Mouse (Mus musculus) kidney, postnatal 25 days (tissue): ENCODE measurements at regions not wholly inside any gene's neighbourhood (a gene's known extent, or its start where the extent isn't known, plus 50 kb on each side); places are given as distances from the start of the nearest gene placed in this dataset.
A peak's percentile ranks its signal among the peaks of the same experiment; 100 is the strongest.
"Not testable (repeated sequence)": the region's sequence is repeated elsewhere in the genome, so short reads cannot be mapped to it uniquely, and the experiment has no call there.

Experiments used
- DNase-seq, 2 experiments: peaks; one replicate each; pipeline ENCODE4 v3.0.0; 2021; ENCODE audit warnings: mixed read lengths in 2 of 2

DNA sequence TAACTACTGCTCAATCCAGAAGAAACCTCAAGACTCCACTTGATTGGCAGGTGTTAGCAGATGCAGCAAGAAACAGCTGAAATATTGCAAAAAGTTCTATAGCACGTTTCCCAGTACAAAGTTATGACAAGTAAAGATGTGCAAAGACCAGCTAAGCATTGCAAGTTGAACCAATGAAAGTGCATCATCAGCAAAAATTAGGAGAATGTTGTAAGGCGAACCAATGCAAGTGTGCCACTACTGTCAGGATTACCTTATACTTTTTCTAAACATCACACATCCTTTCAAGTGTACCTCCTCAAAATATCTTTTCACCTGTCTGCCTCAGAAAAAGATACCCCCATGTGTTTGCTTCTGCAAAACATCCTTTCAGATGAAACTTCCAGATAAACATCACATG lies 244.7 kb downstream of the Slco6d1 start:
- DNase-seq: no peak

DNA sequence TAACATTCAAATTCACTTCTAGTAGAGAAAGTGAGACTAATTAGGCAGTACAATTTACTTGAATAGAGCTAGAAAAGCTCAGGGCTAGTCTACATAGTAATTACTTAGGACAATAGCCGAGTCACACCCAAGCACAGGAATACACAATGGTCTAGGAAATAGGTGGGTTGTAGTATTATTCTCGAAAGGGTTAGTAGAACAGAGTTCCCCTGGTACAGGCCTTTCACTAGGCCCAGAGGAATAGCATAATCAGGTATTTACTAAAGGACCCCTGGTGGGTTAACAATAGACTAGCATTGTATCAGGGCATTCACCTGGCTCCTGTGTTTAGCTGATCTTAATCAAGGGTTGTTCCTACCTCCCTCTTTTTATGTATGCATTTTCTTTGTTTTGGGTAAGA lies 246.5 kb downstream of the Slco6d1 start:
- not testable (repeated sequence) for DNase-seq

DNA sequence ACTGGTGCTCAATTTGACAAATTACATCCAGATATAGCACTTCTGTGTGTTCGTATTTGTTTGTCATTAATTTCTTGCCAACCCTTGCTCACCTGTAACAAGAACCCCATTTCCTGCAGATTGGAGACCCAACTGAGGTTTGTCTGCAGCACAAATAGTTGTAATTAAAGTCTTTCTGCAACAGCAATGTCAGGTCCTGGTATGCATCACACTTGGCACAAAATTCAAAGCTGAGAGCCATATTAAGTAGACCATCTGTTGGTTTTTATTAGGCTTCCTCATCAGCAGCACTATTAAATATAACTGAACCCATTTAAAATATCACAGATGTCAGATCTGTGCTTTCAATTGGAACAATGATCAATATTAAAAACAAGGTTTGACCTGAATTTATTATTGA lies 247.0 kb downstream of the Slco6d1 start:
- no peak for DNase-seq

DNA sequence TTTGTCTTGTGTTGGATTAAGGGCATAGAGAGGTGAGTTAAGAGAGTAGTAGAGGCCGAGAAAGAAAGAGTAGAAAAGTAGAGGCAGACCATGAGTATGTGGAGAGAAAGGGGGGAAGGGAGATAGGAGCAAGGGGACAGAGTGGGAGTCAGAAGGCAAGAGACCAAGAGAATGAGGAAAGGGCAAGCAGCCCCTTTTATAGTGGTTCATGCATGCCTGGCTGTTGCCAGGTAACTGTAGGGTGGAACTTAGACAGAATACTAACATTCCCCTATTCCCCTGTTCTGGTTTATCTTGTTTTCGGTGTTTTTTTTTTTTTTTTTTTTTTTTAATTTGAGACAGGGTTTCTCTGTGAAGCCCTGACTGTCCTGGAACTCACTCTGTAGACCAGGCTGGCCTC lies 247.7 kb downstream of the Slco6d1 start:
- no peak for DNase-seq

DNA sequence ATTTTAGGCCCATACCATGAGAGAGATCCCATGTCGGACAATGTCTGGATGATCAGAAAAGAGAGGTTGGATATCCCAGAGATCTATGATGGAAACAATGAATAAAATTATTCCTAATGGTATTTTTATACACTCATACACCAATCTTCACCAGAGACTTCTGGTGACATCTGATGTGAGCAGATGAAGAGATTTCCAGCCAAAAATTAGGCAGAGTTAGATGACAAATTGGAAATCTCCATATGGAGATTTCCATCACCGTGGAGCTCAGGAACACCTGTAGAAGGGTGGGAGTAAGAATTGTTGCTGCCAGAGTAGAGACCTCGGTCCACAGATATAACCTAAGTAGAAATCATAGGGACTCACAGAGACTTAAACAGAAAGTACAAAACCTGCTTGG lies 257.8 kb downstream of the Slco6d1 start:
- no peak for DNase-seq

DNA sequence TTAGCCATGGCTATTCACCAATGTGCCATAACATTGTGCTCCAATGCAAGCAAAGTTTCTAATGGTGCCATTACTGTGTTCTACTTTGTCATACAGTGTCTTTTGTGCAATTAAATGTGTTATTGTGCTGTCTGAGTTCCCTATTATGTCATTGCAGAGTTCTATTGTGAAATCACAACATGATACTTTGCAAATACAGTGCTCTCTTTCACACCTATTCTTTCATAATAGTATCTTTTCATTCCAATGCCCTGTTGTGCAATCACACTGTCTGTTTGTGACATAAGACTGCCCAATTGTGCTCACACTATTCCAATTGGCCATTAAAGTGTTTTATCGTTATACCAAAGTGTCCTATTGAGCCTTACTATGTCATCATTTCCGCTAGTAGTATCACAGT lies 292.9 kb downstream of the Slco6d1 start:
- DNase-seq: no peak

DNA sequence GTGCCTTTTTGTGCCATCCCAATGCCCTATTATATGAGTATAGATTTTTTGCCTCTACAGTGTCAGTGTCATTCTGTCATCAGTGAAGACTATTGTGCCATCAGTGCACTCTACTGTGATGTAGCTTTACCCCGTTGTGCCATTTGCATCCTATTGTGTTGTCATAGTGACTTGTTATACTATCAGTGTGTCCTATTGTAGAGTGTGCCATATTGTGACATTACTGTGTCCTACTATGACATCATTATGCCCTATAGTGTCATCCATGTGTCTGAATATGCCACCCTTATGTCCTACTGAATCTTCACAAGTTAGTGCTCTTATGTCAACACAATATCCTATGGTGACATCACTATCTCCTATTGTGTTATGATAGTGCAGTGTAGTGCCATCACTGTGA lies 293.4 kb downstream of the Slco6d1 start:
- no peak for DNase-seq

DNA sequence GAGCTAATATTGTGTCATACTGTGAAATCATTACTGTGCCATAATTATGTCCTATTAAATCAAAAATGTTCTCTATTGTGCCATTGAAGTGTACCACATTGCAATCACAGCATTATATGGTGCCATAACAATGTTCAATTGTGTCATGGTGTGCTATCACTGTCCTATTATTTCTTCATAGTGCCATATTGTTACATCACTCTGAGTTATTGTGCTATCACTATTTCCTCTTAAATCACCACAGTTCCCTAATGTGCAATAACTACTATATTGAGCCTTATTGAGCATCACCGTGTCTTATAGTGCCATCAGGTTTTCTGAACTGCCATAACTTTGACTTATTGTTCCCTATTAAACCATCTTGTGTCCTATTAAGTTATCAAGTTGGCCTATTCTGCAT lies 299.7 kb downstream of the Slco6d1 start:
- no peak for DNase-seq

DNA sequence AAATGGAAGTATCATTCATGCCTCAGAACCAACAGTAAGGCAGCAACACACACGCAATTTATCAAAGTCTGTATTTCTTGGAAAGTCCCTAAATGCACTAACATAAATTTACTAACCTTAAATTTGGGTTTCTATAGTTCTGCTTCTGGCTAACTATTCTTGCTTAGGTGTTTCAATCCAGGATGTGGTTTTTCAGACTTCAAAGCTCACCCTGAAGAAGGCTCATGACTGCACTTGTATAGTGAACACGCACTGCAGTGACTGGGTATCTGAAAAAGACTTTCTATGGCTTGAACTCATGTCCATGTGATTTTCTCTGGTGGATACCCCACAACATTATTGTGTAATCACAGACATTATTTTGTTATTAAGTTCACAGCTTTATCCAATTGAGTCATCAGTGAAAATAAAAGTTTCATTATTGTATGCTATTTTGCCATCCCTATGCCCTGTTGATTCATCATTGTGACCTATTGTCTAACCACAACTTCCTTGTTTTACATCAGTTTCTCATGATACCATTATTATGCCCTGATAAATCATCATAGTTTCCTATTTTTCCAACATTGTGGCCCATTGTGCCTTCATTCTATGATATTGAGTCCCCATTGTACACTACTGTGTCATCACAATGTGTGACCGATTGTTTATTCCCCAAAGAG lies 306.6 kb downstream of the Slco6d1 start:
- no peak for DNase-seq

DNA sequence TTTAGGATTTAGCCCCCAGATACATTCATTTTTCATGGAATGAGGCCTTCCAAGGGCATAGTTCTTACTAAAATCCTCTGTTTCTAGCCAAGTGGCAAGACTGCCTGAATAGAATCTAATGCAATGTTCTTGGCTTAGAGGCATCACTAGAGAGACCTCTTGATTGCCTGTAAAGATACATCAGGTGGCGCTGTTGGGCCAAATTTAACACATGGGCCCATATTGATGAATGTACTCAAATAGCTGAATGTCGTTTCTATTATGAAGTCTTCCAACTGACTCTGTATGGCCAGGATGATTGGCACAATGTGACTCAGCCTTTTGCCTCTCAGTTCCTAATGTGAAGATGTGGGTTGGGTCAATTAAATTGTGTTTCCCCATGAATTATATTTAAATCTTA lies 328.0 kb downstream of the Slco6d1 start:
- DNase-seq: no peak

DNA sequence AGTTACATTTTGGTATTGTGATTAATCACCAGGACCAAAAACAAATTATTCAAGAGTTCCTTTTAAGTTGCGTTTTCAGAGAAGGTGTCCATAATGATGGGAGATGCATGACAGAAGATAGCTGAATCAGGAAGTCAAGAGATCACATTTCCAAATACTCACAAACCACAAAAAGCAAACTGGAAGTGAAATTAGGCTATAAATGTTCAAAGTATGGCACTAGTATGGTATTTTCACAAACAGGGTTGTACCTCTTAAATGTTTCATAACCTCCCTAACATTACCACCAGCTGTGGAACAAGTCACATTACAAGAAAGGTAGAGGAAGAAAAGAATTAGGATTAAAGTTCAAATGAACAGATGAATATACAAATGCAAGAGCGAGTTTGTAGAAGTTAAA lies 367.6 kb downstream of the Slco6d1 start:
- no peak for DNase-seq

DNA sequence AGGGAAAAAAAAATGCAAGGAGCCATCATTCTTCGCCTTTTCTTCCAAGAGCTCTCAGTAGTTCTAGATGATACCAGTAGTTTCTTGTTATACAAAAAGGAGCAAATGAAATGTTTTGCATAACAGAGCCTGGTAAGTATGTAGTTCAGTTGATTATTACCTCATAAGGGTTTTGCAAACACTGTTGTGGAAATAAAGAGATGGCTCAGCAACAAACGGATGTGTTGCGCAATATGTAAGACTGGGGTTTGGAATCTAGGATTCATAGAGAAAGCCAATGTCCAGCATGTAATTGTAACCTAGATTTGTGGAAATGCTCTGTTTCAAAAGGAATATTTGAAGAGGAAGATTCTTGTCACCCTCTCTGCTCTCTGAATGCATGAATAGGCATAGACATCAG lies 372.4 kb downstream of the Slco6d1 start:
- no peak for DNase-seq

DNA sequence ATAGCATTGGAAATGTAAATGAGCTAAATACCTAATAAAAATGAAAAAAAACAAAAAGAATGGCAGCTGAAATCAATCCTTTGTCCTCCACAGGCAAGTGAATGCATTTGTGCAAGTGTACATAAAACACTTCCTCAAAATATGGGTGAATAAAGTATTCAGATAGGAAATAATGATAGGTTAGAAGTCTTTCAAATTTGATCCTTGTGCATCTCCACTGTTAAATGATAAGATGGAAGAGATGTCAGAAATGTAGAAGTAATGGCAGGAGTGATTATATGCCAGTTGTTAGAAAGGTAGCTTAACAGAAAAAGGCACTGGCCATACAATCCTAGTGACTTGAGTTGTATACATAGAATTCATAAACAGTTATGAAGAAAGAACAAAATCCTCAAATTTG lies 391.6 kb downstream of the Slco6d1 start:
- DNase-seq: no peak

DNA sequence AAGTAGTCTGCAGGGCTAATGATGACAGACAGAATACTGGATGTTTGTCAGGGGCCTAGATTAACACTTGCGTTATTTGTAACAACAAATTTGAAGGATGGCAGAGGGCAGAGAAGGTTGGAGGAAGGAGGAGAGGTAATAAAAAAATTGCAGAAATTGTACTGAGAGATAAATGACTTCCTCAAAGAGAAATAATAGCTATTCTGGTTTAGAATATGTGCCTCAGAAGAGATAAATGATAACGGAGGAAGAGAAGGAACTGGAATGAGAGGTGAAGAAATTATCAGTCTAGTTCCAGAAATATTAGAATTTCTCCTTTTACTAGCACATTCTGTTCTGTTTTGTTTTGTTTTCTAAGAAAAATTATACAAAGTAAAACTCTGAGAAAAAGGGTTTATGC lies 393.1 kb downstream of the Slco6d1 start:
- DNase-seq: no peak

DNA sequence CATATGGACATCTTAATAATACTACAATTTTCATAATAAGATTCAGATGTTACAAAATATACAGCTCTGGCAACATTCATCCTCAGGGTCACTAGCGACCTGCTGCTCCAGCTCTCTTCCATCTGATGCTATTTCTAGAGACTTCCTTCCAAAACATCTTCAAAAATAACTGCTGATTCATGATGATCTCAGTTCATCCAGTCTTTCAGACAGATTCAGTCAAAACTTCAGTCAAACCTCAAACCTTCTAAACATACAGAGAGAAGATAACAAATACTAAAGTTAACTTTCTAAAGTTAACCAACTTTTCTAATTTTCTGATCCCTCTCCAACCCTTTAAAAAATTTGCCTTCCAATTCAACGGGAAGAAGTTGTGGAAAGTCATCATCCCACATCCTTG lies 397.2 kb downstream of the Slco6d1 start:
- DNase-seq: no peak

DNA sequence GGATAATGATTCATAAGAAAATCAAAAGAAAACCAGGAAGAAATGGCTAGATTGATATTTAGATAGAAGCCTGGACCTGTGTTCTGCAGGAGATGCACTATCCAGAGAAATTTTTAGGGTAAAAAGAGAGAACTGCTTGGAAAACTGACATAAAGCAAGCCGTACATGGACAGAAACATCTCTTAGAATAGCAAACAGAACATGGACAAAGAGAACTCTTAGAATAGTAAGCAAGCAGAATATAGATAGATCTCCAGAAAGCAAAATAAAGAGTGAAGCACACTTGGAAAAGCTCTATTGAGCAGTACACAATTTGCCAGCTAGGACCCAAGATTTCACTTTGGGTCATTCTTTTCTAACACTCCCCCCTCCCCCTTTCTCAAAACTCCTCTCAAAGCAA lies 439.3 kb downstream of the Slco6d1 start:
- no peak for DNase-seq

DNA sequence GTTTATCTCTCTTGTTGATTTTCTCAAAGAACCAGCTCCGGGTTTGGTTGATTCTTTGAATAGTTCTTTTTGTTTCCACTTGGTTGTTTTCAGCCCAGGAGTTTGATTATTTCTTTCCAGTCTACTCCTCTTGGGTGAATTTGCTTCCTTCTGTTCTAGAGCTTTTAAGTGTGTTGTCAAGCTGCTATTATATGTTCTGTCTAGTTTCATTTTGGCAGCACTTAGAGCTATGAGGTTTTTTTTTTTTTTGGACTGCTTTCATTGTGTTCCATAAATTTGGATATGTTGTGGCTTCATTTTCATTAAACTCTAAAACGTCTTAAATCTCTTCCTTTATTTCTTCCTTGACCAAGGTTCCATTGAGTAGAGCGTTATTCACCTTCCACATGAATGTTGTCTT lies 485.3 kb downstream of the Slco6d1 start:
- no peak for DNase-seq

DNA sequence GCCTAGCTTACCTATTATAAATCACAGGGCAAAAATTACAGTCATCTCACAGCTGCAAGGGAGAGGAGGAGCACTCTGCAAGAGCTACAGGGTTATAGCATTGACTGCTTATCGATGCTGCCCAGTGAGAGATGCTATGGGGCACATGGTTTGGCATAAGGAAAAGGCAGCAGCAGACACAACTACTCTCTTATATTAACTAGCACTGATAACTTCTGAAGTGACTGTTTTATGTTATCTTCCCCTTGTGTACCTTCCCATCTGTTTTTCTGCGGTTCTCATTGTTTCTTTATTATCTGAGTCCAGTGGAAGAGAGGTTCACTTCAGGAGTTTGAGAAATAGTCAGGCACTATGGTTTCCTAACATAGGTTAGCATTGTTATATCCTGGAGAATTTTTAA lies 502.1 kb downstream of the Slco6d1 start:
- no peak for DNase-seq

DNA sequence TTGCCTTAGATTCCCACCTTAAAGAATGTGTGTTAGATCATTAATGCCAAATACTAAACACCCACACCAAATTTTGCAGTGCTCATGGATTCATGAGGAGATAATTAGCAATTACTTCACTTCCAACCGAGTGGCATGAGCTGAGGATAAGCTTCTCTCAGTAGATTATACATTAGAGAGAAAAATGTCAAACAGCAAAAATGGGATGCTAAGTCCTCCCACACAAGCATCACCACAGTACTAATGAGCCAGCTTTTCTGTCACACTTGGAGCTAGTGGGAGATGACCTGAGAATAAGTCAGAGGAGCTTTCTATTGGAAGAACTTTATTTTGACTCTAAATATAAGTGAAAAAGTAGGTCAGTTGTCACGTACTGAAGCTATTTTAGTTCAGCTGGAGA lies 504.0 kb downstream of the Slco6d1 start:
- no peak for DNase-seq

DNA sequence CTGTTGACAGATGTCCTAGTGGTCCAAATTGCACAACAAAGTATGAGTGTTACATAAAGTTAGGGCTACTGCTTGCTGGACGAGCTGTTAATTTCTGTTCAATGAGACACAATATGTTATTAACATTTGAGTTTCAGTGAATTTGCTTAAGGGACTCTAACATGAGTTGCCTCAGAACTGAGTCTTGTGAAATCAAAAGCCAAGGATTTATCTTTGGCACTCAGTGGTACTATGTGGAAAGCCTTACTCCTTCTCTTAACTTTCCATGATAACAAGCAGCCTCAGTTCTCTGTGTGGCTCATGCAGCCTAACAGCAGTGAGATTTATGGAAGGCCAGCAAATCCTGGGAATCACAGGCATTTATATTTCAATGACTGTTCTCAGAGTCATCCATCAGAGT lies 510.0 kb downstream of the Slco6d1 start:
- DNase-seq: no peak

DNA sequence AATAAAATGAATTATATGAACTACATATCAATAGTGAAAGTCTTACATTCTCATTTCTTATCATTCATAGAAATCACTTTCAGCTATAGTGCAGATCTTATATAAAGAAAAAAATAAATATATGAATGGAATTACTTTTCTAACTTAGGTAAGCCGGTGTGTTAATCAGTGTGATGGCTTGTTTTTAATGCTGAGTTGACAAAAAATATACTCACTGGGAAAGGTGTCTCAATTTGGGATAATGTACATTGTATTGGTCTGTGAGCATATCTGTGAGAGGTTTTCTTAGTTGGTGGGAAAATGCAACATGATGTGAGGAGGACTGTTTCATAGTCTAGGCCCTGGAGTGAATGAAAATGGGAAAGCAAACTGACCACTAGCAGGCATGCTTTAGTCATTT lies 511.3 kb downstream of the Slco6d1 start:
- no peak for DNase-seq

DNA sequence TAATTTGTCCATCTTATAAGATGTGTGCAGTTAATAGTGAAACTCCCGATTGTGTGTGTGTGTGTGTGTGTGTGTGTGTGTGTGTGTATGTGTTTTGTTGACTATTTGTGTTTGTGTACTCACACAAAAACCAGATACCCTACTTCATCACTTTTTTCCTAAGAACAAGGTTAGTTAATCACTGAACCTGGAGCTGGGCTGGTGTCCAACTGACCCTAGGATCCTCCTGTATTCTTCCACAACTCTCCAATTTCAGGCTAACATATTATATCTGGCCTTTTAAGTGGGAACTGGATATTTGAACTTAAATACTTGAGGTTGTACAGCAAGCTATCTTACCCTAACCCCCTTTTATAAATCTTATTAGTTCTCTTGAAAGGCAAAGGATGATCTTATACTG lies 556.8 kb downstream of the Slco6d1 start:
- peak; percentile 28 to 37 for DNase-seq
